Mouse (Mus musculus) heart, postnatal 10 days (tissue): ENCODE measurements around the gene Dennd1a. TPM values are rescaled to one million over a fixed set of nuclear protein-coding genes. Genes with fewer than 3 reads are reported as not detected.
A peak's percentile ranks its signal among the peaks of the same experiment; 100 is the strongest.

Experiments used
- DNase-seq, 2 experiments: peaks; one replicate each; pipeline ENCODE4 v3.0.0; 2021
- intact Hi-C: fragments of 180-260 bp; cut with DNase I; formaldehyde crosslinking; loops from one replicate; pipeline ENCODE4 v1.15.1; 2025
- total RNA-seq, 2 experiments: library from RNA; stranded (reverse); gene quantifications; 2 replicates each; pipeline ENCODE4 v1.2.3; 2021

The Dennd1a gene
- total RNA-seq, 2 experiments from 2014 or later: 27.3 to 29.0 TPM

DNA sequence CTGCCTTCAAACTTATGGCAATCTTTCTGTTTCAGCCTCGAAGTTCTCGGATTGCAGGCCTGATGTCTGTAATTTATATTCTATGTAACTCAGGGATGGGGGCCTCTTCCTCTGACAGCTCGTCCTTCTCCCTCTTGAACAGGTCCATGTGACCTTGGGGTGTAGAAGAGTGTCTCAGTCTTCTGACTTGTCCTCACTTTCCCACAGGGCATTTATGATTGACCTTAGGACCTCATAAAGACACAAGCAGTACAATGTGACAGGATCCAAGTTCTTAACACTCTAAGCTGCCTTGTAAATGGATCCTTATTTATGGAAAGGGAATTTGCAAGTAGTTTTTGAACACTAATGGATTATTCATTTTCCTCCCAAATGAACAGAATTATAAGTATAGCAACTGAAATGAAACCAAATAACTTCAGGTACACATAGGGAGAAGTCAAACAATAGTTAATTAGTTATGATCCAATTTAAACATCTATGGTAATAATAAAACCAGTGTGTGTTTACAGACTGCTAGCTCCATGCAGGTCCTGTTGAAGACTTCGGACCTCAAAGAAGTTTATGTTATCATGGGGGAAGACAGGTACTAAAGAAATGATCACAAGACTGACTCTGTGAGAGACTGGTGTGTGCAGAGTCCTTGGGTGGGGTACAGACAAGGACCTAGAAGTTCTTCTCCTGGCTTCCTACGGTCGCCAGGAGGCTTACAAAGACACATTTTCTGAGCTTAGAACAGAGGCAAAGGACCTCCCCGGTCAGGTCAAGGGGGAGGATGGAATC is 448.8 kb downstream of the Dennd1a start:
- intact Hi-C loops: no loop called here
- DNase-seq: no peak

DNA sequence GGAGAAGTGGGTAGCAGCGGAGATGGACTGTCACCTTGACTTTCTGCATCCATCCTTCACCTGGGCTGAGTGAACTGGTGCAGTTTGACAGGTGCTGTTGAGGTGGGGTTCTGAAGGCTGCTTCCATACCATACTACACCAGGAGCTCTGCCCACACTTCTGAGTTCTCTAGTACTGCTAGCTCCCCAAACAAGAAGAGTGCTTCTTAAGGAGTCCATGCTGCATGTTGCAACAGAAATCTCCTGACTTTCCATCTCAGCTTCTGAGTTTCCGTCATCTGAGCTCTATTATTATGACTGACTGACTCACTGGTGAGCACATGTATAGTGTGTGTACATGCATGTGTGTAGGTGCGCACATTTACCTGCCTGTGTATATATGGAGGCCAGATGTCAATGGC is 449.6 kb downstream of the Dennd1a start:
- no peak for DNase-seq
- intact Hi-C loops: no loop called here

DNA sequence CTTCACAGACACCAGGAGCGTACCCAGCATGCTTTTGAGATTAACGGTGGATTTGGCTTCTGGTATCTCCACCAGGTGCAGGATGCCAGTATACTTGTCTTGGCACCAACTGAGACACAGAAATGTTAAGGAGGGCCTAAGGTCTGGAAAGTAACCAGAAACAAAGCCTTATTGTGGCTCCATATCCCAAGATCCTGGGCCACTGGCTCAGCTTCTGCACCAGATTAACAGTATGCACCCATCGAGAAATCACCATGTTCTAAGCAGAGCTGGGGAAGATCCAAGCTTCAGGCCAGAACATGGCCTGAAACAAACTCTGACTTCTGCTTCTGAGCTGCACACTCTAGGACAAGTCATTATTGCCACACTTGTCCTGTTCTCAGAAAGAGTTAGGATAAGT is 450.3 kb downstream of the Dennd1a start:
- no peak for DNase-seq
- intact Hi-C loops: no loop called here

DNA sequence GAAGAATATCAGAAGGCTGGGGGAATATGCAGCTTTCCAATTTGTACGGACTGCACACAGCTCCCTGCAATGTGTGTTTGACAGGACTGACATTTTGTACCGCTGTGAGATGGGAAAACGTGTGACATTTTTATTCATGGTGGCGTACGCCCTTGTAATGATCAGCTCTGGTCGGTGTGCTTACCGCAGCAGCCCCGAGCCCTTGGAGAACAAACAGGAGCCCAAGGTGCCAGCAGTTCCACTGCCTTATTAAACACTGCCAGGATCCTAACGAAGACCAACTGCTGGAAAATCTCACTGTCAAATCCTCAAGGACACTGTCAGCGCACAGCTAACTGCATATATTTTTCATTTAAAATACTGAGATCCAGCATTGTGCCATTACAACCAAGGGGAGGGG is 454.9 kb downstream of the Dennd1a start:
- intact Hi-C loops: no loop called here
- DNase-seq: no peak

DNA sequence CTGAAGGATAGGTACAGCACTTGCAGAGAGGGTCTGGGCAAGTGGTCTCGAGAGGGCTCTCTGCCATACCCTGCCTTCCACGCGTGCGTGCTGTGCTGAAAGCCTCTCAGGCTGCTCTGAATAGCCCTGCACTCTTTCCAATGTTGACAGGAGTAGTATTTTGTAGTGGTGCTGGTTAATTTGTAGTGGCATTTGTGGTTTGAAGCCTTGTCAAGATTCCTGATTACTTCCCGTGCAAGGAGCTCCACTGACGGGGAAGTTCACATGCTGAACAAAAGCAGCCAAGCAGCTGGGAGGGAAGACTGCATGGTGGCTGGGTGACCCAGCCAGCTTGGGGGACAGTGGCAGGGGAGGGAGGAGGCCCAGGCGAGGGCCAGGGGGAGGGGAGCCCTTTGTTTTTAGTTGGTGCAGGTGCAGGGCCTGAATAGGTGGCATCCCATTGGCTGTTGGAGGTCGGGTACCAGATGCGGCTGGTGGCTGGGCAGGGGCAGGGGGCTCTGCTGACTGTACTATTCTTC is 457.4 kb downstream of the Dennd1a start:
- intact Hi-C loops: no loop called here

DNA sequence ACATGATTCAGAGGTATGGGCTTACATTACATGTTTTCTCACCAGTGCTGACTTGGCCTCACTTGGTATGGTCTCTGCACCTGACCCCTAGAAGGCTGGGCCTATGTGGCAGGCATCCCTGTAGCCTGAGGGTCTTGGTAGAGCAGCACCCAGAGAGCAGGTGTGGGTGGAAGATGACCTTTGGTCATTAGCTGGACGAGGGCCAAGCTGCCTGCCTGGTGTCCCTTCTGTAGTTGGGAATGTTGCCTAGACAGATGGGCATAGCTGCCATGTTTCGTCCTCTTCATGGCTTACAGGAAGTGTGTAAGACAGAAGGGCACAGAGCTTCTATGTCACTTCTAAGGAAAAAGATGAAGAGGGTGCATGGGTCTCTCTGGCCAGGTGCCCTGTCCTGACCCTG is 463.4 kb downstream of the Dennd1a start:
- no peak for DNase-seq
- intact Hi-C loops: no loop called here

More for the DNA sequence above, 457.4 kb downstream of the Dennd1a start:
- no peak for DNase-seq

DNA sequence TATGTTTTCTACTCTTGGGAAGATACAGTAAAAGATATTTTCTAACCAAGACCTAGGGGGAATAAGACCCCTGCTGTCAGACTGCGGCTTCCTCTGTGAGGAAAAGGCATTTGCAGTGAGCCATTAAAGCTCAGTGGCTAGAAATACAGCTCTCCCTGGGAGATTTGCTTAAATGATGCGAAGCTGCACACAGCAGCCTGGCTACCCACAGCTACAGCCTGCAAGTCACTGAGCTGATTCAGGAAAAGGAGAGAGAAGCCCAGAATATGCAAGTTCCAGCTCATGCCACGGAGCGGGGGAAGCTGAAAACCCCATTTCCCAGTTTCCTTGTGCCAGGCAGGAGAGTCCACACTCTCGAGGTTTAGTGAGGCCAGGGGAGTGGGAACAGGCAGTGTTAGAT is 465.1 kb downstream of the Dennd1a start:
- no peak for DNase-seq
- intact Hi-C loops: no loop called here

DNA sequence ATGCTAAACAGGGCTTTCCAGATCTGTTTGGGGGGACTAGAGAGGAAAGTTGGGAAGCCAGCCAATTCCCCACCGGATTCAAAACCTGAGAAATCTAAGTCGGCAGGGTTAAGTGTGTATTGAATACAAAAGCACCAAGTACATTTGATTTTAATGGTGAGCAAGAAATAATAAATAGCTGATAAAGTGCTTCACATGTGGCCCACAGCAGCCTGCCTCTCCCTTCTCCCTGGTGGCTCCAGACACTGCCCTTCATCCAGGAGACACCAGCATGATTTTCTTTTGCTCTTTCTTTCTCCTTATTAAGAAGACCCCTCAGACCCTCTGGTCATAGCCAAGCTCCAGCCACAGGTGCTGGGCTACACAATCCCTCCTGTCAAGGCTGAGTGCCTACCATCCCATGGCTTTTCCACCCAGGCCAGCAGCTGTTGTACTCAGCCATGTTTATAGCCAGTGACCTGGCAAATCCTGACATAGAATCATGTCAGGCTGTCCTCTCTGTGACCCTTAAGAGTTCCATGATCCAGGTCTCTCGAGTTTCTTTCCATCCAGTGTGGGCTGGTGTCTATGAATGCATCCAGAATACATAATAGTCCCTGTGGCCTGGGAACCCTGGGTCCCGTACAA is 467.6 kb downstream of the Dennd1a start:
- intact Hi-C loops: loop anchor here (10.0 kb wide), 1 partner anchor 835 kb away; no protein-coding TSS in a partner anchor
- DNase-seq: no peak

DNA sequence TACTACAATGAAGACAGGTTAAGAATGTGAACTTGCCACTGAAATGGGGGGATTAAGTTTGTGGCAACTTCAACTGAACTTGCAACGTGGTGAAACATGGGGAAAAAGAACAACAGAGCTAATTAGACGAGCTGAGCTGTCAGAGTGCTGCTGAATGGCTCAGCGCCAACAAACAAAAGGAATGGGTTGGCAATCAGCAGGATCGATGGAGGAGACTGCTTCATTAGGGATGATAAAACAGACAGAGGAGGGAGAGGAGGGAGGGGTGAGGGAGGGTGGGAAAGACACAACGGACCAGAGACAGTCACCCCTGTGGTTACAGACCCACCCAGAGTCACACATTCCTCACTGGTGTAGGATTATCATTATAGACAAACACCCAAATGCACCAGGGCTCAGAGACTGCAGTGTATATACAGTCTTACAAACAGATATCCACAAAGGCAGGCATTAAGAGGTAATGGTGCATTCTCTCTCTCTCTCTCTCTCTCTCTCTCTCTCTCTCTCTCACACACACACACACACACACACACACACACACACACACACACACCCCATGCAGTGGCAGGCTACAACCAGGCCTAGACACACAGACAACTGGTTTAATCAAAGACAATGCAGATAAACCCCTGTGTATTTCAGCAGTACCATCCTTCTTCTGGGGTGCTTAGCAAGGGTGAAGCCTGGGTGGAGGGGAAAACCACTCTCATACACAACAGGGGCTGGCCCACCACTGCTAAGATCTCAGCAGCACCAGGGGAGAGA is 468.2 kb downstream of the Dennd1a start:
- intact Hi-C loops: loop anchor here (10.0 kb wide), 1 partner anchor 836 kb away; no protein-coding TSS in a partner anchor
- DNase-seq: no peak

DNA sequence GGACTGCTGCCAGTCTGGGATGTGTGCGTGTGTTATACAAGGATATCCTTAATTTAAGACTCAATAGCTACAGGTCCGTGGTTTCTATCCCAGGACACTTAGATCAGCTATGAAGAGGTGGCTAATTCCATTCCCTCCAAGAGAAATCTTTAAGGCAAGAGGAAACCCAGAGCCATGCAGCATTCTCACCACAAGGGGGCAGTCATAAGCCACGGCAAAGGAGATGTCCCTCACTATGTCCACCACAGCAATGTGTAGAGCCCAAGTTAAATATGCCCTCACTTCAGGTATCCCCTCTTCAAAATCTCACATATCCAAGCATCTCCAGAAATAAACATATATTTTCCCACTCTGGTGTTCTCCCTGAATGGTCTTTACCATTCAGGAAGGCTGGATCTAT is 471.5 kb downstream of the Dennd1a start:
- peak; percentile 80 to 89 for DNase-seq
- intact Hi-C loops: loop anchor here (2.0 to 10.0 kb wide), 2 partner anchors 563 to 839 kb away; no protein-coding TSS in a partner anchor

DNA sequence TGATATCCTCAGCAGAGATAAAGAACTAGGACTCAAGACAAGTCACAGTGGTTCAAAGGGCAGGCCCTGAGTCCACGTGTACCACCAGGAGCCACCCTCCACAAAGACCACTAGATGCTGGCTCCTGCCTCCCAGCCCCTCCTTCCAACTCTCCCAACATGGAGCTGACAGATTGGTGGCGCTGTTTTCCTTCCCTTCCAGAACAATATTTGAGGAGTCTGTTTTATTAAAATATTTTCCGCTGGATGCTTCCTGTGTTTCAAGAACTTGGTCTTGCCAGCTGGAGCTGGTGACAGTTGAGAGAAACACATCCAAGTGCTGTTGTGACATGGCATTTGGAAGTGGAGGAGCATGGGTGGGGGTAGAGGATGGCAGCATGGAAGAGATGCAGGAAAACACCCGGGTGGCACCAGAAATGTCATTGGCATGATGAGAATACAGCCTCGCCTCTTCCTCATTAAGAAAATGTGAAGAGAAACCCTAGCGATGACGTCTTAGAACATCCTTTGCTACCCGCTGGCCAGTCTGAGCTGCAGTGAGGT is 472.3 kb downstream of the Dennd1a start:
- no peak for DNase-seq
- intact Hi-C loops: loop anchor here (2.0 to 10.0 kb wide), 2 partner anchors 564 to 840 kb away; no protein-coding TSS in a partner anchor

DNA sequence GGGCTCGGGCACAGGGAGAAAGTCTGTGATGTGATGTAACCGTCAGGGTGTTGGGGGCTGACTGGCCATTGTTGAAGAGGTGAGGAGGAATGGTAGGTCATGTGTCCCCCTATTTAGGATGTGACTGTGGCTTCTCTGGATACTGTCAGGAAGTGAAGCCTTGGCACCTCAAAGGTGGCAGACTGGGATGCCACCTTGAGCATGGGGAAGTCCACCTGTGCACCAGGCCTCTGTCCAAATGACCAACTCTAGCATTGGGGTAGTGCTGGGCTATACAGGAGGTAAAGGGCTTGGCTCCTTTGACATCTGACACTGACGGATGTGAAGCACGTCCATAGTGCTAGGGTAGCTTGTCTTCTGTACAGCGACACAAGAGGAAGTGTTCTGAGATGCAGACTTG is 474.8 kb downstream of the Dennd1a start:
- no peak for DNase-seq
- intact Hi-C loops: loop anchor here (10.0 kb wide), 1 partner anchor 842 kb away; no protein-coding TSS in a partner anchor

DNA sequence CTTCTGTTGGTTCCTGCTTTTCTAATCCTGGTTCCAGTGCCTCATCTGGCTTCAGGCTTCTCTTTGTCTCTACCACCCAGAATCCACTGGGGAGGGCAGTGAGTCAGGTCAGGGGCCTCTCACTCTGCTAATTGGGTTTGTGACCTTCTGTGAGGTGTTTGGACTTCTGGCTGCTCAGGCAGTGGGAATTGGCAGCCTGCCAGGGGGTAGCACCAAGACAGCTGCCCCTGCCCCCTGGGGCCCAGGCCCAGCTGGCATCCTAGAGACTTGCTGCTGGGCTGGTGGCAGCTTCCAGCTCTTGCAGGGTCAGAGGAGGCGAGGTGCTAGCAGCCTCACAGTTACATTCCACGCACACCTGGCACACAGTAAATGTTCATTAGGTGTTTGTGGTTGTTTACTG is 475.5 kb downstream of the Dennd1a start:
- intact Hi-C loops: loop anchor here (10.0 kb wide), 1 partner anchor 843 kb away; no protein-coding TSS in a partner anchor

DNA sequence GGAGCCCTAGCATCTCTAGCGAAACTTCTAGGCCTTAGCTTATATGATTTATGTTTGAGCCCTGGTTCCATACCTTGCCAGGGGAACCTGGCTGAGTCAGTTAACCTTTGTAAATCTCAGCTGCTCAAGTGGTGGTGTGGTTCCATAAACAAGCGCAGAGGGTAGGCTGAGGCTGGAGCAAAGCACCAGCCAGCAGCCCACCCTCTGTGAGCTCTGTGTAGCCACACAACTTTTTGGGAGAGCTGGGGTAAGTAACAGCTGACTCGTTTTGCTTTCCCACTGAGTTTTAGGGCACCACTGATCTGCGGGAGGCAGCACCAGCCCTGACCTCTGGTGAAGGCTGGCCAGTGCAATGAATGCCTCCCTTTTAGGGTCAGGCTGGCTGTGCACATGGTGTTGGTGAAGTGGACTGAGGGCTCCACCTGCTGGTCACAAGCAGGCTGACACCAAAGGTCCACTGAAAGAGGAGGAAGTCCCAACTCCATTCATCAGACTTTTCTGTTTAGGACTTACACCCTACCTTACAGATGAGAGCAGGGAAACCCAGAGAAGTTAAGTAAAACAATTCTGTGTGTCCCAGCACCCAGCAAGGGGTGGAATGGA is 484.5 kb downstream of the Dennd1a start:
- peak; percentile 79 to 87 for DNase-seq
- intact Hi-C loops: loop anchor here (1.0 kb wide), 1 partner anchor 28 kb away; no protein-coding TSS in a partner anchor

More for the DNA sequence above, 475.5 kb downstream of the Dennd1a start:
- DNase-seq: peak; percentile 32 to 34

DNA sequence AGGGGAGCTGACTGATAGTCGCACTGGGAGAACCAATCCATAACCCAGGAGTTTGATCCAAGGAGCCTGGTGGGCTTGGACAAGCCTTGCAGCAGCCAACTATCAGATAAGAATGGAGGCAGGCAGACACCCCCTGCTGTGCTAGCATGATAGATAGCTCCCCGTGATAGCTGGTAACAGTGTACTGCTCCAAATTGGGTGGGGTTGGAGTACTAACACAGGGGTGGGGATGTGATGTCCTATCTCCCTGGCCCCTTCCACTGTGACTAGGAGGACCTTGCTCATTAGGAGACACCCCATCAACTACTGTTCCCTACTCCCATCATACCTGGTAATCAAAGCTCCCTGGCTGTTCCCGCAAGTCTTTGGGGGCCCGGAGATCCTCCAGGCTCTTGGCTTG is 485.5 kb downstream of the Dennd1a start:
- DNase-seq: no peak
- intact Hi-C loops: no loop called here

DNA sequence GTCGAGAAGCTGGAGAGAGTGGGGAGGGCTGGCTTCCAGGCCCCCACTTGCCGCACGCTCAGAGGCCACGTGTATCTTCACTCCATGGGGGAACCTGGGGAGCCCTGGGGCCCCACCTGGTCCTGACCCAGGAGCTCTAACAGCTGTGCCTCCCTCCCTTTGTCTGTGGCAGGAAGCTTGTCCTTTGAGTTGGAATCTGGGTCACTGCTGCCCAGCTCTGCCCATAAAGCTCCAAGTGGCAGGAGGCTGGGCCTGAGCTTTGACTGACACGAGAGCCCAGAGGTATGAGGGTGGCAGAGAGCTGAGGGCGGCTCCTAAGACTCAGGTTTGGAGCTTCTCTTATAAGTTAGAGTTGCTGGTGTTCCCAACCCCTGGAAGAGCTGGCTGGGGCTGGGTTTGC is 488.1 kb downstream of the Dennd1a start:
- DNase-seq: peak; percentile 32 to 36
- intact Hi-C loops: no loop called here

DNA sequence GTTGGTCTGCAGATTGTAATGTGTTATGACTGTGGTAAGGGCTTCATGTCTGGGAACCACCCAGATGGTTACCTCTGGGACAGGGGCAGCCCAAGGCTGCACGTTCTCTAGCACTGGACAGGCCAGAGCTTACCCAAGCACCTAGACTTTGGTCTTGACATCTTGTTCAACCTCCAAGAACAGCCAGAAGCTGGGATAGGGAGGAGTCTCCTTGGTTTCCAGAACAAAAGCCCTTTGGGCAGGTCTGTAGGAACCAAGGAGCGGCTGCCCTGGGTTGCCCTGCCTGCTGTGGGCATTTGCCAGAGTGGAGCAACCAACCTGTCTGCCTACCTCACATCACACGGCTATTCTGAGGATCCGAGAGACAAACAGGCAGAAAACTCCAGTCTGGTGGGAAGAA is 490.1 kb downstream of the Dennd1a start:
- intact Hi-C loops: no loop called here
- DNase-seq: no peak

DNA sequence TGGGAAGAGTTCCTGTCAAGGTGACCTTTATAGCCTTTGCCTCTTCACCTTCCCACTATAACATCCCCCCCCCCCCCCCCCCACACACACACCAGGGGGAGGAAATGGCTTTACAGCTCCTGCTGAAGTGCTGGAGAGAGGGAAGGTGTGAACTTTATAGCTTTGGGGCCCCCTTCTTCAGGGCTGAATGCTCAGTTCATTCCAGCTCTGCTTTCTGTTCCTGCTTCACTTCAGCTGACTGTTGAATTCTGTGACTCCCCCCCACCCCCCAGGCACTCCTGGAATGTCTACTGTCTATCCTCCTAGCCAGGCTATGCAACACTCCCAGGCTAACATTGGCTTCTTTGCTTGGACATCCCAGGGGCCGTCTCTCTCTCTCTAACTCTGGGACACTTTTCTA is 491.2 kb downstream of the Dennd1a start:
- intact Hi-C loops: no loop called here
- DNase-seq: no peak

DNA sequence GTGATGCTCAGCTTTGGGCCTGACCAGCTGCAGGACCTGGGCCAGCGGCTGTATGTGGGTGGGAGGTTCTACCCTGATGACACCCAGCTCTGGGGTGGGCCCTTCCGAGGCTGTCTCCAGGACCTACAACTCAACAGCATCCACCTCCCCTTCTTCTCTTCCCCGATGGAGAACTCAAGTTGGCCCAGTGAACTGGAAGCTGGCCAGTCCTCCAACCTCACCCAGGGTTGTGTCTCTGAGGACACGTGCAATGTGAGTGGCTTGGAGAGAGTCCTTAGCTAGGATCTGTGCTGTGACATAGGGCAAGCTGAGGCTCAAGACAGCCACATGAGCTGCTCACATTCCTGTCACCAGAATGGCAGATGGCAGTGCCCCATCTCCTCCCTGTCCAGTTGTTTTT is 495.9 kb downstream of the Dennd1a start:
- intact Hi-C loops: no loop called here
- no peak for DNase-seq

DNA sequence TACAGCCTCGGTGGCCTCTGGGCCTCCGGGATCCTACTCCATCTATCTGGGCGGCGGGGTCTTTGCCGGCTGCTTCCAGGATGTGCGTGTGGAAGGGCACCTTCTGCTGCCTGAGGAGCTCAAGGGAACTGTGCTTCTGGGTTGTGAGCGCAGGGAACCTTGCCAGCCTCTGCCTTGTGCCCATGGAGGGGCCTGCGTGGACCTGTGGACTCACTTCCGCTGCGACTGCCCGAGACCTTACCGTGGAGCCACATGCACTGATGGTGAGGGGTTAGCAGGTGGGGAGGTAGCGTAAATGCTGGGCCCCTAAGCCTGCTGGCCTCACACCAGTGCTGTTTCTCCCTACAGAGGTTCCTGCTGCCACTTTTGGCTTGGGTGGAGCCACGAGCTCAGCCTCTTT is 496.5 kb downstream of the Dennd1a start:
- intact Hi-C loops: no loop called here

More for the DNA sequence above, 496.5 kb downstream of the Dennd1a start:
- no peak for DNase-seq
